Mouse (Mus musculus) hindbrain, embryonic 16.5 days (tissue): ENCODE measurements around the gene Wnk2. TPM values are rescaled to one million over a fixed set of nuclear protein-coding genes. Genes with fewer than 3 reads are reported as not detected.
A peak's percentile ranks its signal among the peaks of the same experiment; 100 is the strongest.

Experiments
- ATAC-seq: fragments of 200-750 bp; cut with Nextera tagmentation; 2 replicates; pipeline ENCODE4 v1.8.0; 2017; ENCODE audit warnings: moderate TSS enrichment, moderate library complexity
- H3K27ac ChIP-seq: fragments of 300-500 bp; sonication (generic); 2 replicates; pipeline ENCODE4 v1.5.1; 2014; ENCODE audit warnings: low read depth, mild to moderate bottlenecking, control low read depth, low read length, moderate library complexity
- H3K27me3 ChIP-seq: fragments of 300-500 bp; sonication (generic); replicated peaks from 2 replicates; pipeline ENCODE4 v1.6.1; 2014; ENCODE audit warnings: low read length; ENCODE audit not compliant: control insufficient read depth, insufficient read depth
- H3K36me3 ChIP-seq: fragments of 300-500 bp; sonication (generic); 2 replicates; pipeline ENCODE4 v1.6.1; 2014; ENCODE audit warnings: mild to moderate bottlenecking, low read length, moderate library complexity, mixed read lengths; ENCODE audit not compliant: control insufficient read depth, insufficient read depth
- H3K4me1 ChIP-seq: fragments of 300-500 bp; sonication (generic); 2 replicates; pipeline ENCODE4 v1.6.1; 2014; ENCODE audit warnings: low read depth, low read length; ENCODE audit not compliant: control insufficient read depth, insufficient read depth
- H3K4me2 ChIP-seq: fragments of 300-500 bp; sonication (generic); 2 replicates; pipeline ENCODE4 v1.6.1; 2014; ENCODE audit warnings: mild to moderate bottlenecking, low read length, control low read depth, moderate library complexity
- H3K4me3 ChIP-seq: fragments of 300-500 bp; sonication (generic); 2 replicates; pipeline ENCODE4 v1.5.1; 2014; ENCODE audit warnings: mild to moderate bottlenecking, low read length, control low read depth, moderate library complexity
- H3K9ac ChIP-seq: fragments of 300-500 bp; sonication (generic); 2 replicates; pipeline ENCODE4 v1.6.1; 2014; ENCODE audit warnings: low read depth, mild to moderate bottlenecking, control low read depth, low read length, moderate library complexity
- H3K9me3 ChIP-seq: fragments of 300-500 bp; sonication (generic); 2 replicates; pipeline ENCODE4 v1.6.1; 2014; ENCODE audit warnings: mild to moderate bottlenecking, low read length, moderate library complexity; ENCODE audit not compliant: control insufficient read depth
- WGBS: fragments of 180-500 bp; shearing (Covaris S2); extraction: QIAGEN DNeasy Blood & Tissue Kit; methylation state at CpG from one replicate; pipeline ENCODE4 v1.1.7; 2014; 5-methylcytosine and 5-hydroxymethylcytosine counted together
- polyA plus RNA-seq: library from polyadenylated mRNA; unstranded; fragments of >200 nt; fragmentation: Nextera tagmentation; extraction: Ambion mirVana; gene quantifications from 2 replicates; pipeline ENCODE4 v1.2.1, GENCODE M21; 2015

Gene Wnk2
- polyA plus RNA-seq, 1 experiment from 2014 or later = 15.6 TPM

- Histone ChIP-seq H3K27ac (no peak overlapping the region), H3K4me3 (no peak overlapping the region), H3K9ac (no peak overlapping the region), H3K4me1 (no peaks in the 10 kb centered on the region; the same call in 1 of the 2 replicates), H3K36me3 (no peaks in the 10 kb centered on the region), H3K9me3 (no peaks in the 10 kb centered on the region), H3K27me3 (no peaks in the 10 kb centered on the region), H3K4me2 (no peak overlapping the region)
- WGBS = 65% methylated on average over 1 of the region's 1 CpGs
- ATAC-seq = no peak
Observed at GRCm38 (mm10) chr13:49180691-49181090, 32.9 kb upstream of the Wnk2 start.

DNA sequence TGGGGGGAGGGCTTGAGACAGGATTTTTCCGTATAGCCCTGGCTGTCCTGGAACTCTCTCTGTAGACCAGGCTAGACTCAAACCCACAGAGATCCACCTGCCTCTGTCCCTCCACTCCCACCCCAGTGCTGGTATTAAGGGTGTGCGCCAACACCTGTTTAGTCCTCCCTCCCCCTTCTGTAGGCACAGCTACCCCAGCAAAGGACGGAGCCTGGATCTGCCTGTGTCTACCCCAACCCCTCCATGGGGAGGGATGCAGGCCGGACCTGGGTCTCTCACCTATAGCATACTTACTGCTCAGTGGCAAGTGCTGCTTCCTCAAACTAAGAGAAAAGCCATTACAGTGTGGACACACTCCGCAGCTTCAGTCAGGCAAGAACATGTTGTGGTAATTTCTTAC, 32.5 kb upstream of the Wnk2 start:
- no peaks in the 10 kb centered on the region for H3K36me3 ChIP-seq
- H3K27ac ChIP-seq = no peak overlapping the region
- no peaks in the 10 kb centered on the region; the same call in 1 of the 2 replicates for H3K4me1 ChIP-seq
- WGBS = 91% methylated on average over 5 of the region's 5 CpGs
- H3K9ac ChIP-seq = no peak overlapping the region
- ATAC-seq = no peak
- no peak overlapping the region for H3K4me3 ChIP-seq
- H3K9me3 ChIP-seq = no peaks in the 10 kb centered on the region
- no peaks in the 10 kb centered on the region for H3K27me3 ChIP-seq
- no peak overlapping the region for H3K4me2 ChIP-seq

GRCm38 (mm10) chr13:49178839-49179585, 31.2 kb upstream of the Wnk2 start:
- Histone ChIP-seq H3K36me3 (no peaks in the 10 kb centered on the region), H3K4me1 (no peaks in the 10 kb centered on the region; the same call in 1 of the 2 replicates), H3K4me3 (no peak overlapping the region), H3K27me3 (no peaks in the 10 kb centered on the region), H3K9me3 (no peaks in the 10 kb centered on the region), H3K9ac (no peak overlapping the region), H3K27ac (no peak overlapping the region), H3K4me2 (no peak overlapping the region)
- WGBS = 56% methylated on average over 19 of the region's 19 CpGs
- peak; percentile 94 for ATAC-seq

- H3K4me3 ChIP-seq = no peak overlapping the region
- H3K9me3 ChIP-seq = no peaks in the 10 kb centered on the region
- peaks cover 5% of the 10 kb centered on the region for H3K4me1 ChIP-seq
- no peak overlapping the region for H3K9ac ChIP-seq
- no peaks in the 10 kb centered on the region for H3K27me3 ChIP-seq
- 79% methylated on average over 10 of the region's 10 CpGs for WGBS
- H3K36me3 ChIP-seq = no peaks in the 10 kb centered on the region
- no peak overlapping the region for H3K4me2 ChIP-seq
- no peak for ATAC-seq
- H3K27ac ChIP-seq = no peak overlapping the region
Observed at GRCm38 (mm10) chr13:49175509-49175908, 27.7 kb upstream of the Wnk2 start.

DNA sequence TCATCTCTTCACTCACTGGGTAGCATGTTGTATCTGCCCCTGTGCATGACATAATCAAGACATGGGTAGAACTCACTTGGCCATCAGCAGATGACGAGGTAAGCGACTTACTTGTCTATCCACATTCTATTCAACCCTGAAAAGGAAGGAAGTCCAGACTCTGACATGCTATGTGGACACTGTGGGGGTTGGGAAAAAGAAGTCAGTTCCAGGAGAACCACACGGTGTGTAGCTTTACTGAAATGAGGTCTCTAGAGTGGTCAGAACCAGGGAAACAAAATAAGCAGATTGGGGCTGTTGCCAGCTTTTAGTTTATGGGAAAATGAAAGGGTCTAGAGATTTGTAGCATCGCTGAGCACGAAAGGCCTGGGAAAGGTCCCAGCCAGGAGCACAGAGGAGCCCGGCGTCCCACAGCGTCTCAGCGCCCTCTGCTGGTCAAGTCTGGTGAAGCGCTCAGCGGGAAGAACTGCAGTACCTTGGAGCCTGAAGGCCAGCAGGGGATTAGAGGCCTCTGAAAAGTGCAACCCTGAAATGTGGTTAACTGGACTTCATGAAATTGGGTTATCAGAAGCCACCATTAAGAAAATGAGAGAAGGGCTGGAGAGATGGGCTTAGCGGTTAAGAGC, 25.3 kb upstream of the Wnk2 start:
- no peaks in the 10 kb centered on the region for H3K36me3 ChIP-seq
- H3K9me3 ChIP-seq = no peaks in the 10 kb centered on the region
- no peaks in the 10 kb centered on the region for H3K27me3 ChIP-seq
- 6% methylated on average over 12 of the region's 12 CpGs for WGBS
- H3K4me3 ChIP-seq = no peak overlapping the region
- no peak overlapping the region for H3K4me2 ChIP-seq
- no peak overlapping the region for H3K9ac ChIP-seq
- peak; percentile 68 for ATAC-seq
- peaks cover 5% of the 10 kb centered on the region for H3K4me1 ChIP-seq
- H3K27ac ChIP-seq = no peak overlapping the region; the same call in 1 of the 2 replicates

DNA sequence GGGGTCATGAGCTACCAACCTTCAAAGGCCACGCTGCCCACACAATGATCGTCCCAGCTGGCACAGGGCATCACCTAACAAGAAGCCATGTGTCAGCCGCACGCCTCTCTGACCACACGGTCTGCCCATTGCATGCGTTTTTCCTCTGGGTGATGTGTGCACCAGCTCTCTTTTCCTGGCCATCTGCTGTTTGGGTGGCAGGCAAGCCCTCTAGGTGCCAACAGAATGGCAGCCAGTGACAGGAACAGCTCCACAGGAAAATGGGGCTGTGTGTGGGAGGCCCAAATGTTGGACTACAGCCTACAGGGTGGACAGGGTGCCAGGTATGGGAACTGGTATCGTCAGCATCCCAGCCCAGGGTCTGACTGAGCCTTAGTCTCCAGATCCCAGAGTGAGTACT, 24.5 kb upstream of the Wnk2 start:
- Histone ChIP-seq H3K27ac (no peak overlapping the region), H3K9ac (no peak overlapping the region), H3K36me3 (no peaks in the 10 kb centered on the region), H3K9me3 (no peaks in the 10 kb centered on the region), H3K4me2 (no peak overlapping the region), H3K4me1 (peaks cover 5% of the 10 kb centered on the region), H3K4me3 (no peak overlapping the region), H3K27me3 (no peaks in the 10 kb centered on the region)
- WGBS = 72% methylated on average over 7 of the region's 7 CpGs
- peak; percentile 41 for ATAC-seq

DNA sequence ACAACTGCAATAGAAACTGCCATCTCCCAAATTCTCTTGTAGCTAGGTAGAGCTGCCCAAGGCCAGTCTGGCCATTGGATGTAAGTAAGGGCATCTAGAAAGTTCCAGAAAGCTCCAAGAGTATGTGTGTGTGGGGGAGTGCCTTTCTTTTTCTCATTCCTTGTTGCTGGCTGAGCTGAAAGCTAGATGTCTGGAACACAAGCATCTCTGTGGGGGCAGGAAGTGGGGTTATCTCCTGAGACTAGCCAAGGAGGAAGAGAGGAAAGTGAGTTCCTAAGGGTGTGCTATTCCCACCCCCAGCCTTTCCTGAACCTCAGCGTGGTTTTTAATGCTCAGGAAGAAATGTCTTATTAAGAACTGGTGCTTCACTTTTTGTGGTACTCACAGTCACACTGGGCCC, 23.9 kb upstream of the Wnk2 start:
- no peak for ATAC-seq
- no peaks in the 10 kb centered on the region for H3K9me3 ChIP-seq
- no peak overlapping the region for H3K4me3 ChIP-seq
- H3K4me1 ChIP-seq = peaks cover 5% of the 10 kb centered on the region
- H3K27me3 ChIP-seq = no peaks in the 10 kb centered on the region
- WGBS = 67% methylated on average over 1 of the region's 1 CpGs
- H3K9ac ChIP-seq = no peak overlapping the region
- no peaks in the 10 kb centered on the region for H3K36me3 ChIP-seq
- H3K4me2 ChIP-seq = no peak overlapping the region
- no peak overlapping the region for H3K27ac ChIP-seq

- H3K27ac ChIP-seq = no peak overlapping the region
- no peak for ATAC-seq
- H3K4me2 ChIP-seq = no peak overlapping the region
- 93% methylated on average over 11 of the region's 11 CpGs for WGBS
- no peaks in the 10 kb centered on the region for H3K27me3 ChIP-seq
- H3K9ac ChIP-seq = no peak overlapping the region
- H3K4me3 ChIP-seq = no peak overlapping the region
- no peaks in the 10 kb centered on the region for H3K36me3 ChIP-seq
- no peaks in the 10 kb centered on the region for H3K9me3 ChIP-seq
- H3K4me1 ChIP-seq = peaks cover 5% of the 10 kb centered on the region
Observed at GRCm38 (mm10) chr13:49170623-49171022, 22.8 kb upstream of the Wnk2 start.

DNA sequence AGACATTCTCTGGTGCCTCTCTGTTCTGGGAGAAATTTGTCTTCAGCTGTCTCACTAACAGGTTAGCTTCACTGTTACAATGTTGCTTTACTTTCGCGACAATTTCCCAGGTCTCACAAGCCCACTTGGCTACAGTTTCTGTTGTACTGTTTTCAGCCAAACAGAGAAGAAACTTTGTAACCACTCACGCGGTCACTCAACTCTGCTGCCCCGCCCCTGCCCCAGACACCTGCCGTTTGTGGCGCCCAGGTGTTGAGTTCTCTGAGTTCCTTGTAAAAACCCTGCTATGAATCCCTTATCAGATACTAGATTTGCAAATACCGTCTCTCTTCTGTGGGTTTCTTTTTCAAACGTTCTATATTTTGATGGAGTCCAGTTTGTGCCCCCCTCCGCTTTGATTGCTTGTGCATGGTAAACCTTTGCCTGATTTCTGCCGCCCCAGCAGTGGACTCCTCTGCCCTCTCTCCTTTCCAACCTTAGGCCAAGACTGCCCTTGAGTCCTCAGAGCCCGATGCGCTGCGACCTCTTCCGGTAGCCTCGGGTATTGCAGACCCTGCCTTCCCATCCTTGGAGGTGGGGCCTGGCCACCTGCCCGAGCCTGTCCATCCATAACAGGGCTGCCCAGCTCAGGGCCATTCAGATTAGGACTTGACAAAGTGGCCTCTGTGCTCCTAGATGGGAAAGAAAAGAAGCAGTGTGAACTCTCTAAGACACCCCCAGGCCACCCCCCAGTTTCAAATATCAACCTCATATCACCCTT, 21.8 kb upstream of the Wnk2 start:
- H3K27ac ChIP-seq = no peak overlapping the region
- H3K27me3 ChIP-seq = no peaks in the 10 kb centered on the region
- ATAC-seq = peak; percentile 63
- H3K4me3 ChIP-seq = no peak overlapping the region
- H3K9ac ChIP-seq = no peak overlapping the region
- H3K9me3 ChIP-seq = no peaks in the 10 kb centered on the region
- 21% methylated on average over 17 of the region's 17 CpGs for WGBS
- H3K4me1 ChIP-seq = peaks cover 5% of the 10 kb centered on the region
- no peaks in the 10 kb centered on the region for H3K36me3 ChIP-seq
- H3K4me2 ChIP-seq = no peak overlapping the region
